ENCODE assay signal across 10 mouse cellular contexts in the genomic region with DNA sequence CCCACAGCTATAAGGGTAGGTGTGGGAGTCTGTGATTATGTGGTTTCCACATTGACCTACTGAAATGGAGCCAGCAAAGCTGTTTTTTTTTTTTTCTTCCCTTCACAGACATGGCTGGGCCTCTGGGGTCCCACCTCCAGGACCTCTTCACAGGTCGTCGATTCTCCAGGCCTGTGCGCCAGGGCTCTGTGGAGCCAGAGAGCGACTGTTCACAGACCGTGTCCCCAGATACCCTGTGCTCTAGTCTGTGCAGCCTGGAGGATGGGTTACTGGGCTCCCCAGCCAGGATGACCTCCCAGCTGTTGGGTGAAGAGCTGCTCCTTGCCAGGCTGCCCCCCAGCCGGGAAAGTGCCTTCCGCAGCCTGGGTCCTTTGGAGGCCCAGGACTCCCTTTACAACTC. TPM values are rescaled to one million over a fixed set of nuclear protein-coding genes. Genes with fewer than 3 reads are reported as not detected.
DNase-seq lines count a peak whose midpoint lies in the region; ATAC-seq and TF ChIP-seq lines count a peak whose summit lies in the region.
"Had no signal": no experiment of that assay in that cellular context is flagged by ENCODE, and none has a peak within 500 bp of the region (broad histone marks: within the 10 kb centered on the region; RNA-seq: fewer than 3 reads in every experiment).

No protein-coding gene starts in this region.

- no peak overlapping the region for H3K9ac ChIP-seq in heart, embryonic 11.5 days (ENCODE audit: low read depth, low read length)
- peak overlapping the region; percentile 42 for H3K9ac ChIP-seq in CH12.LX (ENCODE audit: insufficient read depth, low read depth)
- peak overlapping the region; percentile 30; the same call in 1 of the 2 replicates for H3K9ac ChIP-seq in forebrain, embryonic 12.5 days

- TF ChIP-seq EP300 in CH12.LX (IDR thresholded peaks at IDR 0.05; ENCODE audit: low read length), result no peak

- H3K79me2 ChIP-seq in CH12.LX (replicated peaks; ENCODE audit: control insufficient read depth, extremely low read depth, insufficient read depth, poor library complexity, severe bottlenecking), result no peaks in the 10 kb centered on the region

- TF ChIP-seq RAD21 in CH12.LX (IDR thresholded peaks at IDR 0.05; ENCODE audit: low read depth, low read length), result no peak

- 0 out of 2 replicates have a peak overlapping the region, but pooled peaks have one; percentile 12 for H3K4me3 ChIP-seq in heart, embryonic 10.5 days
- no peak overlapping the region for H3K4me3 ChIP-seq in heart, embryonic 11.5 days (ENCODE audit: low read depth, low read length)
- H3K4me3 ChIP-seq in CH12.LX (replicated peaks in 1 of 3; ENCODE audit: low read depth in 2 of 3, low read length in 2 of 3, poor library complexity in 1 of 3), result peak overlapping the region; percentile 39 to 49 (median 45)
- no peak overlapping the region for H3K4me3 ChIP-seq in forebrain, embryonic 12.5 days (replicated peaks)
- 0 out of 2 replicates have a peak overlapping the region, but pooled peaks have one; percentile 28 for H3K4me3 ChIP-seq in midbrain, embryonic 10.5 days

- in situ Hi-C loops in CH12.LX (cut with MboI; ENCODE audit: low pct_ligation_motif_present, low pct_unique_long_range_greater_than_20kb, low sequenced_read_pairs), result no loop called here

- H3K27ac ChIP-seq in heart, embryonic 10.5 days, result peak overlapping the region; percentile 76
- no peak overlapping the region for H3K27ac ChIP-seq in heart, embryonic 11.5 days (ENCODE audit: low read depth, low read length)
- peak overlapping the region; percentile 62 for H3K27ac ChIP-seq in CH12.LX (ENCODE audit: insufficient read depth, low read depth)
- peak overlapping the region; percentile 80 for H3K27ac ChIP-seq in forebrain, embryonic 12.5 days
- H3K27ac ChIP-seq in midbrain, embryonic 10.5 days (replicated peaks), result peak overlapping the region; percentile 84
- H3K27ac ChIP-seq: macrophage had no signal

- H3K9me3 ChIP-seq in heart, embryonic 10.5 days, result no peaks in the 10 kb centered on the region
- H3K9me3 ChIP-seq in heart, embryonic 11.5 days (replicated peaks; ENCODE audit: control insufficient read depth, low read length), result no peaks in the 10 kb centered on the region
- H3K9me3 ChIP-seq in CH12.LX (replicated peaks; ENCODE audit: low read length), result no peaks in the 10 kb centered on the region
- no peaks in the 10 kb centered on the region for H3K9me3 ChIP-seq in forebrain, embryonic 12.5 days
- no peaks in the 10 kb centered on the region for H3K9me3 ChIP-seq in midbrain, embryonic 10.5 days (replicated peaks)

- 68% methylated on average over 7 of the region's 7 CpGs for WGBS in heart, embryonic 10.5 days
- 56% methylated on average over 7 of the region's 7 CpGs for WGBS in heart, embryonic 11.5 days (ENCODE audit: insufficient replicate concordance)
- WGBS in forebrain, embryonic 12.5 days, result 45% methylated on average over 7 of the region's 7 CpGs
- WGBS in midbrain, embryonic 10.5 days, result 45% methylated on average over 7 of the region's 7 CpGs

- H3K36me3 ChIP-seq in heart, embryonic 10.5 days, result peaks cover 8% of the 10 kb centered on the region; the same call in 1 of the 2 replicates
- no peaks in the 10 kb centered on the region for H3K36me3 ChIP-seq in heart, embryonic 11.5 days (ENCODE audit: control insufficient read depth, insufficient read depth, low read length)
- H3K36me3 ChIP-seq in CH12.LX (replicated peaks in 1 of 2; ENCODE audit: control insufficient read depth in 1 of 2, insufficient read depth in 1 of 2, low read length in 1 of 2), result peaks cover 0 to 20% of the 10 kb centered on the region in 2 experiments
- peaks cover 37% of the 10 kb centered on the region for H3K36me3 ChIP-seq in forebrain, embryonic 12.5 days (replicated peaks)
- peaks cover 39% of the 10 kb centered on the region for H3K36me3 ChIP-seq in midbrain, embryonic 10.5 days

- TF ChIP-seq CTCF in CH12.LX (conservative IDR thresholded peaks at IDR 0.05 in 1 of 2, IDR thresholded peaks at IDR 0.05 in 1 of 2; ENCODE audit: low read depth in 2 of 2, low read length in 2 of 2), result no peak

- H3K4me1 ChIP-seq in heart, embryonic 10.5 days, result peaks cover 22% of the 10 kb centered on the region
- peaks cover 15% of the 10 kb centered on the region for H3K4me1 ChIP-seq in heart, embryonic 11.5 days (ENCODE audit: control insufficient read depth, insufficient read depth, low read length)
- H3K4me1 ChIP-seq in CH12.LX (ENCODE audit: control insufficient read depth in 1 of 2, insufficient read depth in 2 of 2), result peaks cover 13 to 52% of the 10 kb centered on the region in 2 experiments
- H3K4me1 ChIP-seq in forebrain, embryonic 12.5 days, result peaks cover 40% of the 10 kb centered on the region
- H3K4me1 ChIP-seq in midbrain, embryonic 10.5 days, result peaks cover 36% of the 10 kb centered on the region

- no peak overlapping the region for H3K4me2 ChIP-seq in heart, embryonic 11.5 days
- H3K4me2 ChIP-seq in CH12.LX (ENCODE audit: insufficient read depth, low read depth, poor library complexity, severe bottlenecking), result peak overlapping the region; percentile 83; the same call in 1 of the 2 replicates
- H3K4me2 ChIP-seq in forebrain, embryonic 12.5 days, result 0 out of 2 replicates have a peak overlapping the region, but pooled peaks have one; percentile 2

- no peak for TF ChIP-seq POLR2A in CH12.LX (IDR thresholded peaks at IDR 0.05; ENCODE audit: low read depth, low read length)

- dilution Hi-C loops in CH12.LX (cut with MboI; ENCODE audit: extremely low pct_ligation_motif_present, extremely low pct_unique_long_range_greater_than_20kb, low sequenced_read_pairs), result no loop called here

- ATAC-seq in heart, embryonic 11.5 days (replicated peaks; ENCODE audit: insufficient number of reproducible peaks, low FRiP score, low TSS enrichment), result no peak
- 0 out of 2 replicates have a peak, but pooled peaks have one; percentile 22 for ATAC-seq in forebrain, embryonic 12.5 days (ENCODE audit: low FRiP score)

- peaks cover 21% of the 10 kb centered on the region for H3K27me3 ChIP-seq in heart, embryonic 10.5 days (ENCODE audit: insufficient read depth, poor library complexity, severe bottlenecking)
- H3K27me3 ChIP-seq in heart, embryonic 11.5 days (ENCODE audit: control insufficient read depth, insufficient read depth, low read length), result peaks cover 5% of the 10 kb centered on the region; the same call in 1 of the 2 replicates
- no peaks in the 10 kb centered on the region for H3K27me3 ChIP-seq in CH12.LX (replicated peaks)
- H3K27me3 ChIP-seq in forebrain, embryonic 12.5 days, result no peaks in the 10 kb centered on the region
- peaks cover 2% of the 10 kb centered on the region; the same call in 1 of the 2 replicates for H3K27me3 ChIP-seq in midbrain, embryonic 10.5 days (ENCODE audit: low read depth, poor library complexity, severe bottlenecking)

- no peak for DNase-seq in heart, embryonic 10.5 days (ENCODE audit: low spot score)
- DNase-seq in CH12.LX (ENCODE audit: extremely low read depth), result no peak
- no peak for DNase-seq in midbrain, embryonic 10.5 days (ENCODE audit: low spot score)
- no peak for DNase-seq in retina, embryonic 14.5 days (ENCODE audit: low spot score)
- no peak for DNase-seq in adrenal gland, postnatal 10 days
- DNase-seq in left cerebral cortex, adult 8-10 months (ENCODE audit: low spot score in 2 of 2), result no peak
- DNase-seq: layer of hippocampus, postnatal 36 days had no signal

RNA-seq across cellular contexts. Expression of a gene that starts 8.3 kb away (rescaled TPM):
- polyA plus RNA-seq in heart, embryonic 10.5 days (2016; fragmentation: Nextera tagmentation; extraction: Ambion mirVana), result 2.5 TPM in 2 replicates
- 2.6 and 4.9 TPM in 2 replicates for polyA plus RNA-seq in heart, embryonic 11.5 days (2014; fragmentation: Nextera tagmentation; extraction: Ambion mirVana)
- total RNA-seq in CH12.LX (2012; rRNA removed) (1.0 and 1.3 TPM in 2 replicates), CH12.LX (2014; rRNA removed) (0.50 and 0.77 TPM in 2 replicates)
- 0.67 and 1.4 TPM in 2 replicates for polyA plus RNA-seq in CH12.LX (2012; ENCODE audit: insufficient read length, low read depth)
- 21.9 and 25.6 TPM in 2 replicates for polyA plus RNA-seq in forebrain, embryonic 12.5 days (2016; fragmentation: Nextera tagmentation; extraction: Ambion mirVana)
- 8.8 and 11.3 TPM in 2 replicates for polyA plus RNA-seq in midbrain, embryonic 10.5 days (2016; fragmentation: Nextera tagmentation; extraction: Ambion mirVana)
- total RNA-seq in adrenal gland, postnatal 10 days (2021), result 10 to 100 TPM; 12.8 to 15.1 TPM
- total RNA-seq in left cerebral cortex, adult 8-10 months (2022), result 100 to 1,000 TPM; 271 to 291 (median 283) TPM

RNA-seq across cellular contexts. Expression of a gene that starts 16.1 kb away (rescaled TPM):
- 68.8 and 103 TPM in 2 replicates for polyA plus RNA-seq in heart, embryonic 10.5 days (2016; fragmentation: Nextera tagmentation; extraction: Ambion mirVana)
- 65.0 and 65.9 TPM in 2 replicates for polyA plus RNA-seq in heart, embryonic 11.5 days (2014; fragmentation: Nextera tagmentation; extraction: Ambion mirVana)
- total RNA-seq in CH12.LX (2012; rRNA removed) (157 and 189 TPM in 2 replicates), CH12.LX (2014; rRNA removed) (183 and 189 TPM in 2 replicates)
- polyA plus RNA-seq in CH12.LX (2012; ENCODE audit: insufficient read length, low read depth), result 117 and 146 TPM in 2 replicates
- polyA plus RNA-seq in forebrain, embryonic 12.5 days (2016; fragmentation: Nextera tagmentation; extraction: Ambion mirVana), result 85.7 and 94.0 TPM in 2 replicates
- polyA plus RNA-seq in midbrain, embryonic 10.5 days (2016; fragmentation: Nextera tagmentation; extraction: Ambion mirVana), result 136 and 148 TPM in 2 replicates
- total RNA-seq in adrenal gland, postnatal 10 days (2021), result 10 to 100 TPM; 26.0 to 31.7 TPM
- total RNA-seq in left cerebral cortex, adult 8-10 months (2022), result 10 to 100 TPM; 19.6 to 26.6 (median 21.2) TPM

RNA-seq across cellular contexts. Expression of a gene that starts 16.2 kb away (rescaled TPM):
- polyA plus RNA-seq in heart, embryonic 10.5 days (2016; fragmentation: Nextera tagmentation; extraction: Ambion mirVana), result 4.7 and 10.3 TPM in 2 replicates
- 5.7 and 6.7 TPM in 2 replicates for polyA plus RNA-seq in heart, embryonic 11.5 days (2014; fragmentation: Nextera tagmentation; extraction: Ambion mirVana)
- 4.2 and 4.5 TPM in 2 replicates for total RNA-seq in CH12.LX (2012; rRNA removed)
- 1.2 and 1.4 TPM in 2 replicates for total RNA-seq in CH12.LX (2014; rRNA removed)
- polyA plus RNA-seq in CH12.LX (2012; ENCODE audit: insufficient read length, low read depth), result 3.5 and 4.1 TPM in 2 replicates
- 18.8 and 23.5 TPM in 2 replicates for polyA plus RNA-seq in forebrain, embryonic 12.5 days (2016; fragmentation: Nextera tagmentation; extraction: Ambion mirVana)
- polyA plus RNA-seq in midbrain, embryonic 10.5 days (2016; fragmentation: Nextera tagmentation; extraction: Ambion mirVana), result 12.8 and 16.8 TPM in 2 replicates
- 10 to 100 TPM; 15.2 to 26.5 TPM for total RNA-seq in adrenal gland, postnatal 10 days (2021)
- 10 to 100 TPM; 63.2 to 75.5 (median 71.9) TPM for total RNA-seq in left cerebral cortex, adult 8-10 months (2022)

RNA-seq across cellular contexts. Expression of a gene that starts 31.6 kb away (rescaled TPM):
- 0.27 and 0.87 TPM in 2 replicates for polyA plus RNA-seq in heart, embryonic 10.5 days (2016; fragmentation: Nextera tagmentation; extraction: Ambion mirVana)
- polyA plus RNA-seq in heart, embryonic 11.5 days (2014; fragmentation: Nextera tagmentation; extraction: Ambion mirVana), result 0.21 and 0.42 TPM in 2 replicates
- total RNA-seq in CH12.LX (2012; rRNA removed) (not detected in 2 replicates), CH12.LX (2014; rRNA removed) (not detected in 2 replicates)
- polyA plus RNA-seq in CH12.LX (2012; ENCODE audit: insufficient read length, low read depth), result not detected in 2 replicates
- polyA plus RNA-seq in forebrain, embryonic 12.5 days (2016; fragmentation: Nextera tagmentation; extraction: Ambion mirVana), result 2.1 and 2.9 TPM in 2 replicates
- polyA plus RNA-seq in midbrain, embryonic 10.5 days (2016; fragmentation: Nextera tagmentation; extraction: Ambion mirVana), result 1.5 and 2.0 TPM in 2 replicates
- total RNA-seq in adrenal gland, postnatal 10 days (2021), result 1 to 10 TPM; 5.2 to 6.0 TPM
- total RNA-seq in left cerebral cortex, adult 8-10 months (2022), result 10 to 100 TPM; 26.7 to 42.0 (median 32.0) TPM
- polyA plus RNA-seq: macrophage had no signal

RNA-seq across cellular contexts. Expression of a gene that starts 33.0 kb away (rescaled TPM):
- 0.49 and 1.1 TPM in 2 replicates for polyA plus RNA-seq in heart, embryonic 10.5 days (2016; fragmentation: Nextera tagmentation; extraction: Ambion mirVana)
- 0.49 TPM in 1 of 2 replicates, not detected in the other for polyA plus RNA-seq in heart, embryonic 11.5 days (2014; fragmentation: Nextera tagmentation; extraction: Ambion mirVana)
- total RNA-seq in CH12.LX (2012; rRNA removed) (0.08 TPM in 2 replicates), CH12.LX (2014; rRNA removed) (0.19 TPM in 2 replicates)
- 0.71 and 1.0 TPM in 2 replicates for polyA plus RNA-seq in CH12.LX (2012; ENCODE audit: insufficient read length, low read depth)
- 0.36 and 0.79 TPM in 2 replicates for polyA plus RNA-seq in forebrain, embryonic 12.5 days (2016; fragmentation: Nextera tagmentation; extraction: Ambion mirVana)
- polyA plus RNA-seq in midbrain, embryonic 10.5 days (2016; fragmentation: Nextera tagmentation; extraction: Ambion mirVana), result 0.37 and 0.56 TPM in 2 replicates
- 1 to 10 TPM; 2.5 to 3.3 TPM for total RNA-seq in adrenal gland, postnatal 10 days (2021)
- total RNA-seq in left cerebral cortex, adult 8-10 months (2022), result 1 to 10 TPM; 5.2 to 7.2 (median 5.8) TPM
- polyA plus RNA-seq: macrophage had no signal

Comparison
In these comparisons a context has a peak if more than half of its experiments do, and no peak if none do; other contexts are left out.
1. H3K4me3 ChIP-seq: peak in heart, embryonic 10.5 days (single experiment), CH12.LX (3 of 3) and midbrain, embryonic 10.5 days (single experiment); none in heart, embryonic 11.5 days (single experiment) and forebrain, embryonic 12.5 days (single experiment).